Mouse (Mus musculus) T-helper 1 cell (primary cell): ENCODE measurements around the gene Pnpla5.
"Not testable (repeated sequence)": the region's sequence is repeated elsewhere in the genome, so short reads cannot be mapped to it uniquely, and the experiment has no call there.

Source experiments
- in situ Hi-C: fragments of 300-600 bp; cut with MboI, MseI; formaldehyde crosslinking; loops from one replicate; pipeline ENCODE4 v1.15.1; 2025; ENCODE audit warnings: high pct_unique_total_duplicates

Pnpla5 gene

DNA sequence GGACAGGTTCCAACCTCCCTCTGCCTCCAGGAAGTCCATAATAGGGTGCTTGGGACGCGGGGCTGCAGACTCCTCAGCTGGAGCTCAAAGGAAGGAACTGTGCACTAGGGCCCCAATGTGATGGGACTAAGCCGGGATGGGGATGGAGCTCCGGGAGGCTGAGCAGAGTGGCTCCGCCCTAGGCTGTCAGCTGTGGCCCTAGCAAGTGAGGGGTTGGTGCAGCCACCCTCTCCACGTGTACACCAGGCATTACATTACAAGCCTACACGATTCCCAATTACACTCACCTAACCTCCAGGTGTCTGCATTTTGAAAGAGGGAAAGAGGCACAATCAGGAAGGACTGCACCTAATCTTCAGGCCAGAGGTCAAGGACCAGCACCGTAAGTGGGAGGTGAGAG lies at the start of gene Pnpla5:
TSS of gene Pnpla5 (minus strand) at position 101 of the 400 bp plus-strand sequence.
- in situ Hi-C loops = no loop called here

DNA sequence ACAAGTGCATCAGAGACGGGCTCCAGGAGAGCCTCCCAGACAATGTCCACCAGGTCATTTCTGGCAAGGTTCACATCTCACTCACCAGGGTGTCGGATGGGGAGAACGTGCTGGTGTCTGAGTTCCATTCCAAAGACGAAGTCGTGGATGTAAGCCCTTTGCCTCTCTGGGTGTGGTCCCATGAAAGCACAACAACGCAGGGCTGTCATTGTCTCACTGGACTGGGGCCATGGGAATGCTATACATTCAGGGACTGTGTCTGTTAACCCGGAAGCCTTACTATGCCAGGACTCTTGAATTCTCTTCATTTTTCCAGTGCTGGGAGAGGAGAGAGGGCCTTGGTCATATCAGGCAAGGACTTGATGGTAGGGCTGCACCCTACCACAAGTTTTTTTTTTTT lies 48.2 kb upstream of the Pnpla5 start:
- in situ Hi-C loops = no loop called here

DNA sequence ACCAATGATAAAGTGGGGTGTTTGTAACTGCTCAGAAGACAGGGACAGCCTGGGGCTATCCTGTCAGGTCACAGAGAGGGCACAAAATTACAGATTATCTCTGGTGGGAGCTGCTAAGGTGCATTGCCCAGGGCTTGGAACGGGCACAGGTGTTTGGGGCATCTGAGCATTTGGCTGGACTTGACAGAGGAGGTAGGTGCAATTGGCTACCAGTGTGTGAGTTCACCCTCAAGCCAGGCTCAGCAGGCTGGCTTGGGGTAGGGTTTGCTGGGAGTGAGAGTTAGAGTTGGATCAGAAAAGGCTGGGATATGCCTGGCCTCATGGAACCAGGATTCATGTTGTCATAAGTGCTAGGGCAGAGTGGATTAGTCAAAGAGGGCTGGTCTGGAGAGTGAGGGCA lies 46.5 kb upstream of the Pnpla5 start:
- in situ Hi-C loops = no loop called here

DNA sequence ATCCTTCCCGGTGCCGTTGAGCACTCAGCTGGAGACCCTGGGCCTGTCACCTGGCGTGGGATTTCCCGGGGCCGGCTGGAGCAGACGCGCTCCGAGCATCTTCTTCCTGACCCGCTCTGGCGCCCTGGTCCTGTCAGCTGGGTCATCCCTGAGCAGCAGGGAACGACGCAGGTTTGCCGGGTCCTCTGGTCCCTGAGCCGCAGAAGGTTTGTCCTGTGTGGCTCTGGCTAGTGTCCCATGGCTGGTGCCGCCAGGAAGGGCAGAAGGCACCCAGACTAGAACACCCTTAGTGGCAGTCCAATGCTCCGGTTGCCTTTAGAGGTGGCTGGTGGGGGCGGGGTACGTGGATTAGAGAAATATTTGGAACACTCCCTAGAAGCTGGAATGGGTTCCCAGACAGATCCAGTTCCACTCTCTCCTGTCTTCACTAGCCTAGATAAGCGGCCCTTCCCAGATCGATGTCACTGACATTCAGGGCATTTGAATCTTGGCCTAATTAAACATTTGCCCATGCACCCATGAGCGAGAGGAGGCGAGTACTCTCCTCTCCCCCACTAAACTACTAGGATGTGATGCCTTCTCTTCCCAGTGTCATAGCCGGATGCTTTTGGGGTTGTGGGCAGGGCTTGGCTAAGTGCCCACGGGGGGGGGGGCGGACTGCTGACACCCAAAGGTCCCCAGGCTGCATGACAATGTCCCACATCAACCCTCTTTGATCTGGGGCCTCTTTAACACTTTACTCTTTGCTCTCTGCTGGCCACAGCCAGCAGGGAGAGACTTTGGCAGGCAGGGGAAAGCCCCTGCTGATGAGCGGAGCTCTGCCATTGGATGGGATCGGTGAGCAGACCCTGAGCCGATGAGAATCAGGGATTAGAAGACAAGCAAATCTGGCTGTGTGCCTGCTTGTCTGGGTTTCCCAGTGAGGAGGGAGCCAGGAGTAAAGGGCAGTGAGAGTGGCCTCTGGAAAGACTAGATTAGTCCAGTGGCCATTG lies 45.5 kb upstream of the Pnpla5 start:
- in situ Hi-C loops = no loop called here

DNA sequence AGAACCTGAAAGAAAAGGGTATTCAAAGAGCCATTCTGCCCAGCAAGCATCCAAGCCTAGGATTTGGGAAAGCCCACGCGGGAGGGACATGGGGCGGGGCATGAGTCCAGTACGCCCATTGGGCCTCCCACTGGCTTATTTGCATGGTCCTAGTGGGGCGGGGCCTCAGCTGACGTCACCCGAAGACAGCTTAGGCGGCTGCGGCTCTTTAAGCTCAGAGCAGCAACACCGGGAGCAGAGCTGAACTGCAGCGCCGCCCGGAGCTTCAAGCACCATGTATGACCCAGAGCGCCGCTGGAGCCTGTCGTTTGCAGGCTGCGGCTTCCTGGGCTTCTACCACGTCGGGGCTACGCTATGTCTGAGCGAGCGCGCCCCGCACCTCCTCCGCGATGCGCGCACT lies 44.6 kb upstream of the Pnpla5 start, which contains the start of gene Pnpla3:
TSS of gene Pnpla3 (plus strand) at position 238 of the 400 bp plus-strand sequence.
- in situ Hi-C loops = no loop called here

DNA sequence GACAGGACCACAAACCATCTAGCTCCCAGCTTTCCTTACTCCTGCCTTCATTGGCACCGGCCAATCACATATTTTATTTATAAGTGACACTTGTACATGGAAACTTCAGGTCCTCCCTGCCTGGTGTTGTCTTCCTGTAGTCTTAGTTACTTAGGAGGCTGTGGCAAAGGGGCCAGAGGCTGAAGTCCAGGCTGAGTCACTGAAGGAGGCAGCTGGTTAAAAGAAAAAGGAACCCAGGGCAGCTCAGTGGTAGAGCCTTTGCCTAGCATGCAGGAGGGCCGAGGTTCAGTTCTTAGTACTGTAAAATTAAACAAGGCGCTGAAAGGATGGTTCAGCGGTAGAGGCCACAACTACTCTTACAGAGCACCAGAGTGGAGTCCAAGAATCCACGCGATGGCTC lies 43.8 kb upstream of the Pnpla5 start:
- in situ Hi-C loops = no loop called here

DNA sequence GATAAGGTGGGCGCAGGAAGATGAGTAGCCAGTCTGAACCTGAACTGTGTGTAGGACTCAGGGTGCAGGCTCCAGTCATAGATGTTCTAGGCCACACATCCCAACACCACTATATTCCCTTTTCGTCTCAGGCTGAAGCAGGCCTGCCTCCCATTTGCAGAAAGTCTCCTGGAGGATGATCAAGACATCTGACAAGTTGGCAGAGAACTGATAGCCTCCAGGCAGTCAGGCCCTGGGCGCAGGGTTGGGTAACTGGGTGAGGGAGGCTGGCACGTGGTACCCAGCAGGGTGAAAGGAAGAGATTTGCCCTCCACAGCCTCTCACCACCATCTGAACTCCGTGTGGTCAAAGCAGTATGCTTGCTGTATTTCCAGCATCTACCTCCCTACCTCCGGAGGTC lies 38.9 kb upstream of the Pnpla5 start:
- in situ Hi-C loops = no loop called here

DNA sequence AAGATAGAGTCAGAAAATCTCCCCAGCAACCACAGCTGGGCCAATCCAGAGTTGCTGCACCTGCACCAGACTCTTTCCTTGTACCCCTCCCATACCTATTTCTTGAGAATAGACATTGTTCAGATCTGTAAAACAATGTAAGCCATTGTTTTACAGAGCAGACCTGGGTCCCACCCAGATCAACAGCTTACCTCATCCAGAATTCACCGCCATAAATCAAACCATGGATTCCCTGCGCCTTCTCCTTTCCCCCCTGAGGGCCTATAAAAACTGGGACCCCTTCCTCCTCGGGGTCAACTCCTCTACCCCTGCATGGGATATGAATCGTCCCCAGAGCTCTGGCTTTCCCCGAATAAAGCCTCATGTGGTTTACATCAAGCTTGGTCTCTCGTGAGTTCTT lies 34.6 kb upstream of the Pnpla5 start:
- in situ Hi-C loops = not testable (repeated sequence)

DNA sequence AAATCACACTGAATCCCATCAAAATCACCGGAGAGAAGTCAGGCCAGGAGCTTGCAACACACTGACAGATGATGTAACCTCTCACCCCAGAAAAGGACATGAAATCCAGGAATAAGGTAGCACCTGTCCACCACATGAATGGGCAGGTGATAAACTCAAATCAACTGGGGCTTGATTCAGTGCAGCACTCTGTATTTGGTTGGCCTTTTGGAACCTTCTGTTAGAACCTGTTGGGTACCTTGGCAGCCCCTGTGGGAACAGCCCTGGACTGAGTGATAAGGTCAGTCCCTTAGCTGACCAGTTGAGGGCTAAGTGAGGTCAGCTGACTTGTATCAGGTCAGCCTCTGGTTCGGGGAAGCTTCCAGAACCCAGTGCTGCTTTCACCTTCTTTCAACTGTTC lies 33.2 kb upstream of the Pnpla5 start:
- in situ Hi-C loops = no loop called here

DNA sequence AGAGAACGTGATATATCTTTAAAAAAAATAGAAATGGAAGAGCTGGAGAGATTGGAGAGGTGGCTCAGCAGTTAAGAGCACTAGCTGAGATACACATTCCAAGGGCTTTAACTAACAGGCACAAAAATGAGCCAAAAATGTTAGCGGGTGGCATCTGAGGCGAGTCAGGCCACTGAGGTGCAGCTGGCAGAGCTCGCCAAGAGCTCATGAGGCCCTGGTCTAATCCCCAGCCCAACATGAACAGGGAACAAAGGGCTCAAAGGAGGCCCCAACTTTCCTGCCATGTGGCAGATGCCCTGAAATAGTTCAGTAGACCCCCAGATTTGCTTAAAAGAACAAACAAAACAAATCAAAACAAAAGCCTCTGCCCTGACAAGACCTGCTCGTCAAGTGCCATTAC lies 18.0 kb upstream of the Pnpla5 start:
- in situ Hi-C loops = no loop called here

DNA sequence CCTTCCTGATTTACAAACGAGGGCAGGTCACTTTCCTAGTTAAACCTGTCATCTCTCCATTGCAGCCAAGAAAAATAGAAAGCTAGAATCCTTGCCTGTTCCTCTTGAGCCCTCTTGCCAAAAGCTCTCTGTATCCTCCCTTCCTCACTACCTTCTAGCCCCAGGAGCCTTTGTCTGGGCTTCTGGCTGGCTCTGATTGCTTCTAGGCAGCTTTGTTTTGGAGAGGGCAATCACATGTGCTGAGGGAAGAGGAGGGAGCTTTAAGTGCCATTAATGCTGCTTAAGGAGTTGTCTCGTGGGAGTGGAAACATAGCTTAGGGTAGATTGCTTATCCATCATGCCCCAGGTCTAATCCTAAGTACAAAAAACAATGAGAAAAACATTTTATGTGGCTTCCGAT lies 17.1 kb upstream of the Pnpla5 start:
- in situ Hi-C loops = no loop called here

DNA sequence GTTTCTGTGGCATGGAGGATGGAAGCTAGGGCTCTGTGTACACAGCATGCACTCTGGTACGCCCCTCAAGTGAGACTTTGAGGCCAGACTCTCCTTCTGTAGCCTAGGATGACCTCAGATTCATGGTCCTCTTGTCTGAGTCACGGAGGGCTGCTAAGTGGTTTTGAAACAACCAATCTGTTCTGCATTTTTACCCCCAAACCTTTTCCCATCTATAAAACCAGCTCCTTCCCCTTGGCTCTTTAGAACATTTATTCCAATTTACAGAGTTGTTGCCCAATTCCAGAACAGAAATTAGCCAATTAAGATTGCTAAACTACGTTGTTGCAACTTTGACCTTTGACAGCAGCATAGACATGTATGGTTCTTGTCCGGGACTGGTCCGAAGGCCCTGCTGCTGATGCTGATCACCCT lies 16.6 kb upstream of the Pnpla5 start:
- in situ Hi-C loops = no loop called here

DNA sequence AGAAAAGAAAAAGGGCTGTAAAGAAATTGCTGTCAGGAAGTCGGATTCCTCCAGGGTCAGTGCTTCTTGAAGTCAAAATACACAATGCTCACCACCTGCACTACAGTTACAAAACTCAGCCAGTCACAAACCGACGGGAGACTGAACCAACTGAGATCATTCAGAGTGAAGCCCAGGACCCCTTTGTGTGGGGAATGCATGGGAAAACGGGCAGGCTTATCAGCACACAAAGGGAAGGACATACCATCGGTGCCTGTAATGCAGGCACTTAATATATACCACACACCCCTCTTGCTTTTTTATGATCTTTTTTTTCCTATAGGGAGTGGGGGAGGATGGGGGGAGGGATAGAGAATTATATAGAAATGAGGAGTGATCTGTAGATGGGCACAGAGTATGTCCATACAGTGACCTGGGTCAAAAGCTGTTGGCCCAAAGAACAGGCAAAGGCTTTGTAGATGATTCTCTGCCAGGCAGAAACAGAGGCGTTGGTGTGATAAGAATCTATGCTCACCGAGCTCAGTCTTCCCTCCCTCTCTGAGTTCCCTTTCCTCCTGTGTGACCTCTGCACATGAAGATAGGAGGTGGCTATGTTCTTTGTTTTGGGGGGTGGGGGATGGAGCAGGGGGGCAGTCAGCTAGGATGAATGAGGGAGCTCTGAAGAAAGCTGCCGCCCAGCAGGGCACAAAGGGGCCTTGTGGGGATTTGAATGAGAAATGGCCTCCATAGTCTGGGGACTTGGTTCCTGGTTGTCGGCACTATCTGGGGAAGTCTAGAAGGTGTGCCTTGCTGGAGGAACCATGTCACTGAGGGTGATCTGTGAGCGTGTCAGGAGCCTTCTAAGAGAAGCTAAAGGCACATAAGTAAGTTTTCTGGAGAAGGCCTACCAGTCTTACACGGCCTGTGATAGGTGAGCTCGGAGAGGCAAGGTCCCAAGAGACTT lies 13.8 kb upstream of the Pnpla5 start:
- in situ Hi-C loops = no loop called here

DNA sequence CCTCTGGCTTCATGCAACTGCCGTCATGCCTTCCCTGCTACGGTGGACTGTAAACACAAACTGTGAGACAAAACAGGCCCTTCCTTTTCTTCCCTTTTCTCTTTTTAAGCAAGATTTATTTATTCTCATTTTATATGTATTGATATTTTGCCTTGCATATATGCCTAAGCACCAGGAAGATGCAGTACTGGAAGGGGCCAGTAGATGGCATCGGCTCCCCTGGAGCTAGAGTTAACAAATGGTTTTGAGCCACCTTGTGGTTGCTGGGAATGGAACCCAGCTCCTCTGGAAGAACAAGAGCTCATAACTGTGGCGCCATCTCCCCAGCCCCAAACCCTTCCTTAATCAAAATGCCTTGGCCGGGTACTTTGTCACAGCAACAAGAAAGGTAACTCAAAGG lies 12.5 kb upstream of the Pnpla5 start:
- in situ Hi-C loops = no loop called here

DNA sequence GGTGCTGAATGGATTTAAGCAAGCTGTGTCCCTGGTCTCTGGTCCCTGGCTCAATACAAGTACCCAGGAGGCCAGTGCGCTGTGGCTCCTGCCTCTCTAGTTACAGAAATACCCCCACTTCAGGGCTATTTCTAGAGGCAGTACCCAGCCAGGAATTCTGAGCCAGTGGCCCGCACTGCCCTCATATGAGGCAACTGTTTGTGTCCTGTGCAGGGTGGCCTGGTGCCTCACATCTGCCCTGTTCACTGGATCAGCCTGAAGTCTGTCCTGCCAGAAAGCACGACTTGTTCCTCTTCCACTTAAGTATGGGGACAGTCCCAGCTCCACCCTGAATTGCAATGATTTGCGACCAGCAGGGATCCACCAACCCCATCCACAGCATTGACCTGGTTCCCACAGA lies 10.5 kb upstream of the Pnpla5 start:
- in situ Hi-C loops = no loop called here

DNA sequence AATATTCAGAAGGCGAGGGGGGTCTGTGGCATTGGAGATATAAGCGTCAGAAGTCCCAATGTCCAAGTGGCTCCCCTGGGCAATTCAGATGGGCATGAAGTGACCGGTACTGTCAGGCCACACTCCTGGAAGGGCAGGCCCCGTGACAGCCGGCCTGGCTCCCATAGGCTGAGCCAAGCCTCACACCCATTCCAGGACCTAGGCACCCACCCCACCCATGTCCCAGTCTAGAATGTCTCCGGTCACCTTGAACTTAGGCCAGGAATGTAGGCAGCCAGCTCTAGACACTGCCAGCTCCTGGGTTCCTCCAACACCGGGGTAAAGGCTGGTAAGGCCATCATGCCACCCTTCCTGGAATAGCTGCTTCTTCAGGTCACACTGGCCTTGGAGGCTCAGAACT lies 9.0 kb upstream of the Pnpla5 start:
- in situ Hi-C loops = no loop called here

DNA sequence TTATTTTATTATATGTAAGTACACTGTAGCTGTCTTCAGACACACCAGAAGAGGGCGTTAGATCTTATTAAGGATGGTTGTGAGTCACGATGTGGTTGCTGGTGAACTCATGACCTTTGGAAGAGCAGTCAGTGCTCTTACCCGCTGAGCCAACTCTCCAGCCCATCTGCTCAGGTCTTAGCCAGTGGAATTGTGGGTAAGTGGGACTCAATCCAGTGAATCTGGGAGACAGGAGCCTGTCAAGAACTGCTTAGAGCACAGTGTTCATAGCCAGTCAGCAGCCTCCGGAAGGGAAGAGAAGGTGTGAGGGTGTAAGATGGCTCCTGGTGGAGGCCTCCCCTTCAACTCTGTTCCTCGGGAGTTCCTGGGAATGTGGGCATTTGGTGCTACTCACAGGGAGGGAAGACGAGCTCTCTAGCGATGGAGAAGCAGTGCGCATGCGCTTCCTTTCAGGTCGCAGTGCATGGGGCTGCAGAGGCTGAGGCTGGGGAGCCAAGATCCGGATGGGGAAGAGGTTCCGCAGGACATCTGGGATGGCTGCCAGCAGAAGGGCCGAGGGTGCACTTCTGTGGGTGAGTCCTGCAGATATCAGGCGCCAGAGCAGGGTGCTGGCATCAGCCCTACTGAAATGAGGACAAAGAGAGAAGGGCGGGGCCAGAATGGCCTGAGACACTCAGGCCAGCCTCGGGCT lies 8.3 kb upstream of the Pnpla5 start:
- in situ Hi-C loops = no loop called here

DNA sequence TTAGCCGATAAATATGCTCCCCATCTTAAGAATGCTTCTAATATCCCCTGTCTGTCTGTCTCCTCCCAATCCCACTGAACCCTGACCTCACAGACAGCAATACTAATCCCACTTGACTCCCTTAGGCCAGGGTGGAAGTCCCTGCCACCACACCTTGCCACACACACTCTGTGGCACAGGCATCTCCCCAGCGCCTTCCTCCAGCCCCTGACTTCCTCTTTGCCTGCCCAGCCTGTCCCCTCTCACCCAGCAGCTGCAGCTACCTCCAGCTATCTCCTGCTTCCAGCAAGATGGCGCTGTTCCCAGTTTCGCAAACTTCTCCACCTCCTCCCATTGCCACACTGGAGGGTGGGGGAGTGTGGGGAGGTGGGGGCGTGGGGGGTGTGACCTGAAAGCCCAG lies 3.9 kb upstream of the Pnpla5 start:
- in situ Hi-C loops = no loop called here

DNA sequence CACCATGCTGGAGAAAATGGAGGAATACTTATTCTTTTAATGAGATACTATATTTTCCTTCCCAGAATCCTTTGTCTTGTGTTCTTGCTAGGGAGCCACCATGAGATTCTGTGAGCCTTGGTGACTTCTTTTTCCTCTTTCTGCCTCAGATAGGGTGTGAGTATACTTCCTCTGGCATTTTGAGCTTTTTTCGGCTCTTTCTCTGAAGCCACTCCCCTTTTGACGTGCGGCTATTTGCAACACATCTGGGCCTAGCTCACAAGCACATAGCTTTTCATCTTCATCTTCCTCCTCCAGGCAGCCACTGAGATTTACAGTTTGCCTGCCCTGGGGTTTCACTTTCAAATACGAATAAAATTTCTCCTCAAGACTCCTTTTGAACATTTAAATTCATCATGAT lies 3.5 kb upstream of the Pnpla5 start:
- in situ Hi-C loops = no loop called here

DNA sequence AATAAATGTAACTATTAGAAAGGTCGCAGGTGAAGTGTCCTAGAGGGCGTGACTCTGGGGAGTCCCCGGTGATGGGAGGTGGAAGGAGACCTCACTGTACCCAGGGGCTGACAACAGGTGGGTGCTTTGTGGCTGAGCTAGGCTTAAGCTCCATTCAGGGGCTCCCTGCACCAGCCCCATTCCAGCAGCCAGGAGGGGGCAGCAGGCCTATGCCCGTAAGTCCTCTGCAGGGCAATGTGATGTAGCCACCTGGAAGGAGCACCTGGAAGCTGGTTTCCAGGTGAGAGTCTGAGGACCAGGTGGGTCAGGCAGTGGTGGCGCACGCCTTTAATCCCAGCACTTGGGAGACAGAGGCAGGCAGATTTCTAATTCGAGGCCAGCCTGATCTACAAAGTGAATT lies 1.1 kb upstream of the Pnpla5 start:
- in situ Hi-C loops = no loop called here

DNA sequence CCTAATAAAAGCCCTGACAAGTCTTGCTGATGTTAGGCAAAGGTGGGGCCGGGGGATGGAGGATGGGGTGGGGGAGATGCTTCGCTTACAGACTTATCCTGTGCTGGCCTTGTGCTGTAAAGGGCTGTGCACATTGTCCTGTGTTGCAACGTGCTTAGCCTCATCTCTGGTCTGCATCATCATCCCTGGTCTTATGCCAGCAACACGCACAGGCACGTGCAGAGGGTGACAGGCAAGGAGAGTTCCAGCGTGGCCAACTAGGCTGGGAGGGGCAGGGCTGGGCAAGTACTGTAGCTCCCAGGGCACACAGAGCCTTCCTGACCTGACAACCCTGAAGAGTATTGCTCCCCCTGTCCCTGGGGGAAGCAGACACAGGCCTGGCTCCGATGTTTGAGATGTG lies 1.9 kb downstream of the Pnpla5 start:
- in situ Hi-C loops = no loop called here

DNA sequence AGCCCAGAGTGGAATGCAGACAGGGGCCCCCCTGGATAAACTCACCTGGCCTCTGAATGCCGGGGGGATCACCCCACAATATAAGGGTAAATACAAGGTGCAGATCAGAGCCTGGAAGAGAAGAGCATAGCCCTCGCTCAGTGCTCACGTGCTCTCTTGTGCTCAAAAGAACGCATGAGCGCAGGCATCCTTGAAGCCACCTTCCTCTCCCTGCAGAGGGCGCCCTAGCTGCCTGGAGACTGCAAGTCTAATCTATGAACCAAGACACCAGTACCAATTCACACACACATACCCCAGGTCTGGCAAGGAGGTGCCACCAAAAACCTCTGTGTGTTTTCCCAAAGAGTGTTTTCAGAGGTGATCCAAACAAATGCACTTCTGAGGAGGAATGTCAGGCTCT lies 2.4 kb downstream of the Pnpla5 start:
- in situ Hi-C loops = no loop called here
